Mouse (Mus musculus): ENCODE data around the gene Dse. TPM values are rescaled to one million over a fixed set of nuclear protein-coding genes. Genes with fewer than 3 reads are reported as not detected.

The Dse gene
- polyA plus RNA-seq, 1 experiment from 2014 or later = 5.8 TPM

DNA sequence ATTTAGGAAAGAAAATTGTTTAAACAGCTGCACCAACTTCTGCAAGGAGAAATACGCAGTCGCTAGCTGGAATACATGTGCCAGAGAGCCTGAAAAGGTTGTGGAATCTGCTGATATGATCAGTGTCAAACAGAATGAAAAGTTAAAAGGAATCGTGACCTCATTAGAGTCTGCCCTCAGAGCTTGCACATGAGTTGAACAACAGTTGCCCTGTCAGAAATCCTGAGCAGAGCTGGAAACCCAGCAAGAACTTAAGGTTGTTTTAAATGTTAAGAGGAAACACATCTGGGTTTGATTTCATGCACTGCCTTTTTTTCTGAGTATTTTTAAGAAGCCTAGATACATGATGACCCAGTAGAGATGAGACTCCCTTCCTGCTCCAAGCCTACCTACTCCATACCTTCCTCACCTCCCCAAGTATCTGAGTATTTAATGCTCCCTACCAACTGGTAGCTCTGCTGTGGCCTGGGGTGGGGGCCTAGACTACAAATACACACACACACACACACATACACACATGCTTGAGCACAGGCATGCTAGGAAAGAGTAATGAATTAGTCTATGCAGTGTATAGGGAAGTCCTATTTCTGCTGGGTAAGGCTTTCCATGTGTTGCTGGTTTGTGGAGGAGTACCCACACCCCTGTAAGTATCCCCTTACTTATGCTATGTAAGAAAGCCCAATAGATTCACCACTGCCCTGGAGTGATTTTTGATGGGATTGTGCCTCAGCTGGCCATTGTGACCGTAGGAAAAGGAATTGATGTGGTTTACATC, 95.4 kb downstream of the Dse start:
- WGBS = 69% methylated on average over 4 of the region's 4 CpGs
- Histone ChIP-seq H3K36me3 (ENCODE audit: control insufficient read depth, insufficient read depth) (no peaks in the 10 kb centered on the region), H3K9me3 (ENCODE audit: control insufficient read depth) (no peaks in the 10 kb centered on the region), H3K27me3 (replicated peaks; ENCODE audit: control insufficient read depth, insufficient read depth, low read length) (no peaks in the 10 kb centered on the region), H3K4me1 (replicated peaks; ENCODE audit: control insufficient read depth, insufficient read depth, low read length) (no peaks in the 10 kb centered on the region), H3K4me3 (ENCODE audit: low read depth, low read length) (no peak overlapping the region), H3K27ac (ENCODE audit: low read depth, low read length) (no peak overlapping the region), H3K4me2 (replicated peaks; ENCODE audit: low read depth) (no peak overlapping the region), H3K9ac (ENCODE audit: low read depth, low read length) (no peak overlapping the region)
- no peak for ATAC-seq
- TF ChIP-seq CTCF (IDR thresholded peaks at IDR 0.05; ENCODE audit: low read depth) = no peak

DNA sequence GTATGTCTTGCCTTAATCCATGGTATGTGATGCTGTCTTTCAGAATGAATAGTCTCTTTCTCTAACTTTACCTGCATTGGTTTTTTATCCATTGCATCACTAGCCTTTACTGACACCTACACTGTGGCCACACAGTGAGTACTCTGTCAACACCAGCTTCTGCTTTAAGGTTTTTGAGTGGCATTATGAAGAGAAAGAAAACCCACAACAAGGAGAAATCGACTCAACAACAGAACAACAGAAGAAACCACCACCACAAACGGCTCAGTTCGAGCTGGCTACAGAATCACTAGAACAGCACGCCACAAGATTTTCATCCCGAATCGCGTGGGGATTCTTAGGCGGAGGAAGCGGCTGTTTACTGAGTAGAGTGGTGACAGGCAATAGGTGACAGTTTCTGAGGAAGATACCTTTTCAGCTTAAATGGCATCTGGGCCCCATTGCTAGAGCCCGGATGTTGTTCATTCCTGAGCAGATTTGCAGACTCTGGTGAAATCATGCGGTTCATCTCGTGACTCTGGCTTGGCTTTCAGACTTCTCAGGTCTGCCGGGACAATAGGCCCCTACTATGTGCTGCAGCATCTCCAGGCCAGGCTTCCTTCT, 96.6 kb downstream of the Dse start:
- H3K27me3 ChIP-seq (replicated peaks; ENCODE audit: control insufficient read depth, insufficient read depth, low read length) = no peaks in the 10 kb centered on the region
- 79% methylated on average over 13 of the region's 13 CpGs for WGBS
- TF ChIP-seq CTCF (IDR thresholded peaks at IDR 0.05; ENCODE audit: low read depth) = no peak
- H3K4me1 ChIP-seq (replicated peaks; ENCODE audit: control insufficient read depth, insufficient read depth, low read length) = no peaks in the 10 kb centered on the region
- no peak for ATAC-seq
- no peak overlapping the region for H3K4me3 ChIP-seq (ENCODE audit: low read depth, low read length)
- H3K27ac ChIP-seq (ENCODE audit: low read depth, low read length) = no peak overlapping the region
- no peak overlapping the region for H3K4me2 ChIP-seq (replicated peaks; ENCODE audit: low read depth)
- H3K9me3 ChIP-seq (ENCODE audit: control insufficient read depth) = no peaks in the 10 kb centered on the region
- H3K36me3 ChIP-seq (ENCODE audit: control insufficient read depth, insufficient read depth) = no peaks in the 10 kb centered on the region
- H3K9ac ChIP-seq (ENCODE audit: low read depth, low read length) = no peak overlapping the region

Other genes with a start within 250 kb of the Dse start
- gene Rwdd1, start 188.1 kb downstream of the Dse start, polyA plus RNA-seq (2015; fragmentation: Nextera tagmentation; extraction: Ambion mirVana) = 92.5 TPM in 2 replicates
- gene Trappc3l, start 170.1 kb downstream of the Dse start, polyA plus RNA-seq (2015; fragmentation: Nextera tagmentation; extraction: Ambion mirVana) = not detected in 2 replicates
- not detected in 2 replicates for gene Calhm4, start 163.4 kb downstream of the Dse start, polyA plus RNA-seq (2015; fragmentation: Nextera tagmentation; extraction: Ambion mirVana)
- gene Calhm5, start 111.2 kb downstream of the Dse start, polyA plus RNA-seq (2015; fragmentation: Nextera tagmentation; extraction: Ambion mirVana) = 1.1 and 1.4 TPM in 2 replicates
- gene Calhm6, start 79.7 kb downstream of the Dse start, polyA plus RNA-seq (2015; fragmentation: Nextera tagmentation; extraction: Ambion mirVana) = 2.4 and 2.6 TPM in 2 replicates
- 45.7 and 48.3 TPM in 2 replicates for gene Tspyl1, start 74.5 kb upstream of the Dse start, polyA plus RNA-seq (2015; fragmentation: Nextera tagmentation; extraction: Ambion mirVana)
- gene Tspyl4, start 89.7 kb upstream of the Dse start, polyA plus RNA-seq (2015; fragmentation: Nextera tagmentation; extraction: Ambion mirVana) = 9.3 and 9.4 TPM in 2 replicates
- gene Col10a1, start 182.3 kb upstream of the Dse start, polyA plus RNA-seq (2015; fragmentation: Nextera tagmentation; extraction: Ambion mirVana) = 0.13 TPM in 1 of 2 replicates, not detected in the other
- gene Nt5dc1, start 210.8 kb upstream of the Dse start, polyA plus RNA-seq (2015; fragmentation: Nextera tagmentation; extraction: Ambion mirVana) = 8.2 and 9.0 TPM in 2 replicates